Mouse (Mus musculus) heart, postnatal 0 days (tissue): ENCODE data around the gene Zbtb42.

Experiments used
- CTCF ChIP-seq: IDR thresholded peaks from 2 replicates; pipeline ENCODE4 v1.5.1; 2016; ENCODE audit warnings: antibody characterized with exemption, control low read depth, low read depth
- EP300 ChIP-seq: IDR thresholded peaks from 2 replicates; pipeline ENCODE4 v1.6.1; 2016; ENCODE audit warnings: antibody characterized with exemption, low read depth

DNA sequence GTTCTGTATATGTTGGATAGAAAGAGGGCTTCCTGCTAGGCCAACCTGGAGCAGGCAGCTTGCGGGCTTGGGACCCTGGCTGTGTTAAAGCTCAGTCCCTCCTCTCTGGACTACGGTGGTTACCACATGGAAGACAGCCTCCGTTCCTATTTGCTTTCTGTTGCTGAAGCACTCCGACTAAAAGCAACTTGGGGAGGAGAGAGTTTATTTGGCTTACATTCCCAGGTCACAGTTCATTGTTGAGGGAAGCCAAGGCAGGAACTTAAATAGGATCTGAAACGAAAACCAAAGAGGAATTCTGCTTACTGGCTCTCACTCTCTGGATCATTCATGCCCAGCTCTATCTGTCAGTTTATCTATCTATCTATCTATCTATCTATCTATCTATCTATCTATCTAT is 47.8 kb upstream of the Zbtb42 start:
- TF ChIP-seq CTCF (no peak), EP300 (no peak)
